Mouse (Mus musculus) heart, embryonic 14.5 days (tissue): Measurements from ENCODE around the gene Hoxa2. TPM values are rescaled to one million over a fixed set of nuclear protein-coding genes. Genes with fewer than 3 reads are reported as not detected.

ENCODE experiments used
- polyA plus RNA-seq: library from polyadenylated mRNA; unstranded; fragments of >200 nt; fragmentation: Nextera tagmentation; extraction: Ambion mirVana; gene quantifications from 2 replicates; pipeline ENCODE4 v1.2.1, GENCODE M21; 2014

Hoxa2 gene
- polyA plus RNA-seq, 1 experiment from 2014 or later: 0.66 TPM

Other genes starting within 250 kb of the Hoxa2 start
- 15.2 and 16.0 TPM in 2 replicates for gene Skap2, start 152.3 kb downstream of the Hoxa2 start, polyA plus RNA-seq
- gene Hoxa1, start 6.5 kb downstream of the Hoxa2 start, polyA plus RNA-seq: 0.75 and 0.82 TPM in 2 replicates
- gene 5730596B20Rik, start 12.7 kb upstream of the Hoxa2 start, polyA plus RNA-seq: not detected in 2 replicates
- gene Hoxa4, start 26.9 kb upstream of the Hoxa2 start, polyA plus RNA-seq: 0.32 and 0.36 TPM in 2 replicates
- gene Hoxa5, start 39.8 kb upstream of the Hoxa2 start, polyA plus RNA-seq: 0.31 and 1.3 TPM in 2 replicates
- not detected in 2 replicates for gene Hoxa6, start 43.9 kb upstream of the Hoxa2 start, polyA plus RNA-seq
- 0.35 and 0.86 TPM in 2 replicates for gene Hoxa3, start 48.5 kb upstream of the Hoxa2 start, polyA plus RNA-seq
- not detected in 2 replicates for gene Gm28308, start 48.5 kb upstream of the Hoxa2 start, polyA plus RNA-seq
- gene Hoxa7, start 57.0 kb upstream of the Hoxa2 start, polyA plus RNA-seq: 0.12 and 0.28 TPM in 2 replicates
- gene Hoxa9, start 66.3 kb upstream of the Hoxa2 start, polyA plus RNA-seq: 0.11 and 0.26 TPM in 2 replicates
- 0.11 and 0.12 TPM in 2 replicates for gene Hoxa10, start 76.0 kb upstream of the Hoxa2 start, polyA plus RNA-seq
- not detected in 2 replicates for gene Hoxa11, start 81.0 kb upstream of the Hoxa2 start, polyA plus RNA-seq
- not detected in 2 replicates for gene Hoxa13, start 96.0 kb upstream of the Hoxa2 start, polyA plus RNA-seq
- gene Evx1, start 148.7 kb upstream of the Hoxa2 start, polyA plus RNA-seq: not detected in 2 replicates